Mouse (Mus musculus) mouse embryonic stem cell (cell line): ENCODE data around the gene Sulf2.

Experiments used
- in situ Hi-C, 2 experiments: fragments of 300-500 bp; cut with MboI; formaldehyde crosslinking; loops; 1 replicate in 1 of 2; 3 replicates in 1 of 2; pipeline ENCODE4 v1.14.3; 2019 to 2020; ENCODE audit warnings: low sequenced_read_pairs in 2 of 2, low pct_unique_long_range_greater_than_20kb in 1 of 2, mixed read lengths in 1 of 2; ENCODE audit not compliant: unreplicated experiment in 1 of 2

The Sulf2 gene

GRCm38 (mm10) chr2:166024079-166024478 is 131.4 kb downstream of the Sulf2 start:
- in situ Hi-C loops = no loop called here
